Mouse (Mus musculus): ENCODE data around the gene Gm19684. TPM values are rescaled to one million over a fixed set of nuclear protein-coding genes. Genes with fewer than 3 reads are reported as not detected.
"Not testable (repeated sequence)": the region's sequence is repeated elsewhere in the genome, so short reads cannot be mapped to it uniquely, and the experiment has no call there.

The Gm19684 gene
- total RNA-seq, 1 experiment from 2014 or later = 1.4 TPM

GRCm38 (mm10) chr17:36167306-36168038 is 46.0 kb downstream of the Gm19684 start:
- ATAC-seq (replicated peaks; ENCODE audit: insufficient number of reproducible peaks, low FRiP score, low TSS enrichment, poor library complexity, severe bottlenecking) = peak; percentile 44

- ATAC-seq (replicated peaks; ENCODE audit: insufficient number of reproducible peaks, low FRiP score, low TSS enrichment, poor library complexity, severe bottlenecking) = no peak
Observed at GRCm38 (mm10) chr17:36168039-36168652, 46.7 kb downstream of the Gm19684 start, which contains the start of gene Gm8909. TSS of gene Gm8909 (minus strand) at chr17:36168537.

GRCm38 (mm10) chr17:36169094-36169493 is 47.6 kb downstream of the Gm19684 start:
- not testable (repeated sequence) for ATAC-seq (replicated peaks; ENCODE audit: insufficient number of reproducible peaks, low FRiP score, low TSS enrichment, poor library complexity, severe bottlenecking)

GRCm38 (mm10) chr17:36169753-36170152 is 48.3 kb downstream of the Gm19684 start:
- no peak for ATAC-seq (replicated peaks; ENCODE audit: insufficient number of reproducible peaks, low FRiP score, low TSS enrichment, poor library complexity, severe bottlenecking)

- ATAC-seq (replicated peaks; ENCODE audit: insufficient number of reproducible peaks, low FRiP score, low TSS enrichment, poor library complexity, severe bottlenecking) = no peak
Observed at GRCm38 (mm10) chr17:36170287-36170814, 48.9 kb downstream of the Gm19684 start.

GRCm38 (mm10) chr17:36176132-36176531 is 54.7 kb downstream of the Gm19684 start:
- not testable (repeated sequence) for ATAC-seq (replicated peaks; ENCODE audit: insufficient number of reproducible peaks, low FRiP score, low TSS enrichment, poor library complexity, severe bottlenecking)

GRCm38 (mm10) chr17:36178938-36179337 is 57.5 kb downstream of the Gm19684 start:
- ATAC-seq (replicated peaks; ENCODE audit: insufficient number of reproducible peaks, low FRiP score, low TSS enrichment, poor library complexity, severe bottlenecking) = not testable (repeated sequence)

Other genes starting within 250 kb of the Gm19684 start
- gene Dhx16, start 241.9 kb upstream of the Gm19684 start, total RNA-seq (2017) = 67.7 to 106 TPM (median 105 TPM) in 3 replicates
- gene 2310061I04Rik, start 224.2 kb upstream of the Gm19684 start, total RNA-seq (2017) = 1.8 to 10.4 TPM (median 5.7 TPM) in 3 replicates
- gene Atat1, start 211.6 kb upstream of the Gm19684 start, total RNA-seq (2017) = 13.9 to 18.7 TPM (median 14.2 TPM) in 3 replicates
- gene Mrps18b, start 205.3 kb upstream of the Gm19684 start, total RNA-seq (2017) = 26.6 to 31.6 TPM (median 29.0 TPM) in 3 replicates
- gene Ppp1r10, start 205.2 kb upstream of the Gm19684 start, total RNA-seq (2017) = 103 to 230 TPM (median 106 TPM) in 3 replicates
- 177 to 254 TPM (median 221 TPM) in 3 replicates for gene Abcf1, start 151.9 kb upstream of the Gm19684 start, total RNA-seq (2017)
- 23.0 to 44.8 TPM (median 31.8 TPM) in 3 replicates for gene Gnl1, start 141.8 kb upstream of the Gm19684 start, total RNA-seq (2017)
- gene Prr3, start 141.4 kb upstream of the Gm19684 start, total RNA-seq (2017) = 14.8 to 25.6 TPM (median 22.1 TPM) in 3 replicates
- gene H2-T24, start 101.1 kb upstream of the Gm19684 start, total RNA-seq (2017) = 59.4 to 98.9 TPM (median 63.8 TPM) in 3 replicates
- 372 to 405 TPM (median 385 TPM) in 3 replicates for gene H2-T23, start 88.8 kb upstream of the Gm19684 start, total RNA-seq (2017)
- gene H2-T22, start 78.9 kb upstream of the Gm19684 start, total RNA-seq (2017) = 122 to 131 TPM (median 124 TPM) in 3 replicates
- gene Gm6034, start 78.7 kb upstream of the Gm19684 start, total RNA-seq (2017) = 0.49 to 1.0 TPM in 2 of 3 replicates, not detected in the other
- gene Gm11127, start 63.3 kb upstream of the Gm19684 start, total RNA-seq (2017) = 0.64 TPM in 1 of 3 replicates, not detected in the others
- gene Gm7030, start 7.7 kb downstream of the Gm19684 start, total RNA-seq (2017) = not detected in 3 replicates
- 3.5 TPM in 1 of 3 replicates, not detected in the others for gene Gm8909, start 46.9 kb downstream of the Gm19684 start, total RNA-seq (2017)
- not detected in 3 replicates for gene H2-T3, start 68.6 kb downstream of the Gm19684 start, total RNA-seq (2017)
- gene Rpp21, start 136.4 kb downstream of the Gm19684 start, total RNA-seq (2017) = 51.0 to 53.1 TPM (median 52.6 TPM) in 3 replicates
- 36.0 to 56.8 TPM (median 40.5 TPM) in 3 replicates for gene Trim39, start 150.6 kb downstream of the Gm19684 start, total RNA-seq (2017)
- gene H2-M10.2, start 164.8 kb downstream of the Gm19684 start, total RNA-seq (2017) = not detected in 3 replicates
- gene H2-M10.1, start 204.5 kb downstream of the Gm19684 start, total RNA-seq (2017) = not detected in 3 replicates
- not detected in 3 replicates for gene H2-M10.3, start 246.7 kb downstream of the Gm19684 start, total RNA-seq (2017)